Mouse (Mus musculus) spleen, adult 2 months (tissue): ENCODE data around the gene Cited4.

Source experiments
- CTCF ChIP-seq: fragments of 200-500 bp; IDR thresholded peaks from 2 replicates; pipeline ENCODE4 v1.5.1; 2011; ENCODE audit warnings: mild to moderate bottlenecking, inconsistent platforms; ENCODE audit not compliant: insufficient read depth, insufficient read length, insufficient replicate concordance; ENCODE audit errors: extremely low read depth
- POLR2A ChIP-seq: fragments of 200-500 bp; IDR thresholded peaks from 2 replicates; pipeline ENCODE4 v1.6.1; 2011; ENCODE audit warnings: low read depth, low read length, inconsistent platforms

DNA sequence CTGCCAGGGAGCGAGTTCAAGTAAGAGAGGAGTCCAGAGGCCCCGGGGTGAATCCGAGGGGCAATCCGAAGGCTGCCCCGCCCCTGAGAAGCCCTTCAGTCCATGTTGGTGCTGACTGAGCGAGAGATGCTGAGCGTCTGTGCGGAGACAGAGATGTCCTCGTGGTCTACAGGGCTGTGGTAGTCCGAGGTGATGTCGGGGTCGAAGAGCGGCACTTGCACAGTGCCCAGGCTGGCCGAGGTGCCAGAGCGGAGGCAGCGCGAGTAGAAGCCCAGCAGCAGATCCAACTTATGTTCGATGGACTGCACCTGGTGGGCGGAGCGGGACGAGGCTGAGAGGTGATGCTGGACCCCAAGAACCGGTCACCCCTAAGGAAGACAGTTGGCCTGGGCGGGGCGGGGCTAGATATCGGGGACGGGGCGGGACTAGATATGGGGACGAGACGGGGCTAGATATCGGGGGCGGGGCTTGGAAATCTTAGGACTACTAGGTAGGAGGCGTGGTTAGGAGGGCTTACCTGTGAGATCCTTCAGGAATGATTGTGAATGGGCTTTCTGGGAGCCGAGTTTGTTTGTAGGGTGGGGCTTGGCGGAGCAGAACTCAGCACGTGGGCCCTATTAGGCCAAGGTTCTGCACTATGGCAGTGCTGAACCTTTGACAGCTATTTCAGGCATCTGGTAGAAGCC, 31.6 kb downstream of the Cited4 start:
- no peak for TF ChIP-seq POLR2A
- TF ChIP-seq CTCF: no peak
